Mouse (Mus musculus) kidney, postnatal 4 days (tissue): ENCODE measurements at regions not wholly inside any gene's neighbourhood (a gene's known extent, or its start where the extent isn't known, plus 50 kb on each side); places are given as distances from the start of the nearest gene placed in this dataset.
"Not testable (repeated sequence)": the region's sequence is repeated elsewhere in the genome, so short reads cannot be mapped to it uniquely, and the experiment has no call there.

ENCODE experiments used
- DNase-seq, 2 experiments: peaks; one replicate each; pipeline ENCODE4 v3.0.0; 2021; ENCODE audit warnings: mixed read lengths in 2 of 2

GRCm38 (mm10) chrX:34333150-34333549, 94.6 kb upstream of the Spin2g start:
- DNase-seq = peak in 1 of 2 experiments; percentile 0

DNA sequence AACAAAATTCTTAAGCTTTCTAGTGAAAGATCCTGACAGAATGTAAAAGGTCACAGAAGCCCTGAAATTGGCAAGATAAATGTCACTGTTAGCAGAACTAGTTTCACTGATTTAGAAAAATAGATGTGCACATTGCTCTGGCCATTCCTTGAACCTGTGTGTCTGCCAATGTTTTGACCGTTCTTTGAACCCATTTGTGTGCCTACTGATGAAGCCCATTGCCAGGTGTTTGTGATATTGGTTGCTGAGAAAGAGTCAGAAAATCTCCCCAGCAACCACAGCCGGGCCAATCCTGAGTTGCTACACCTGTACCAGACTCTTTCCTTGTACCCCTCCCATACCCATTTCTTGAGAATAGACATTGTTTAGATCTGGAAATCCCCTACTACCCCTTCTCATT, 86.6 kb upstream of the Spin2g start:
- peak in 1 of 2 experiments; percentile 1 for DNase-seq

GRCm38 (mm10) chrX:34317727-34318126, 79.2 kb upstream of the Spin2g start:
- DNase-seq = not testable (repeated sequence)

- DNase-seq = peak in 1 of 2 experiments; percentile 1
Observed at GRCm38 (mm10) chrX:34314139-34314538, 75.6 kb upstream of the Spin2g start.
